Comparison of ENCODE assay signal across 12 mouse cellular contexts in the genomic region with DNA sequence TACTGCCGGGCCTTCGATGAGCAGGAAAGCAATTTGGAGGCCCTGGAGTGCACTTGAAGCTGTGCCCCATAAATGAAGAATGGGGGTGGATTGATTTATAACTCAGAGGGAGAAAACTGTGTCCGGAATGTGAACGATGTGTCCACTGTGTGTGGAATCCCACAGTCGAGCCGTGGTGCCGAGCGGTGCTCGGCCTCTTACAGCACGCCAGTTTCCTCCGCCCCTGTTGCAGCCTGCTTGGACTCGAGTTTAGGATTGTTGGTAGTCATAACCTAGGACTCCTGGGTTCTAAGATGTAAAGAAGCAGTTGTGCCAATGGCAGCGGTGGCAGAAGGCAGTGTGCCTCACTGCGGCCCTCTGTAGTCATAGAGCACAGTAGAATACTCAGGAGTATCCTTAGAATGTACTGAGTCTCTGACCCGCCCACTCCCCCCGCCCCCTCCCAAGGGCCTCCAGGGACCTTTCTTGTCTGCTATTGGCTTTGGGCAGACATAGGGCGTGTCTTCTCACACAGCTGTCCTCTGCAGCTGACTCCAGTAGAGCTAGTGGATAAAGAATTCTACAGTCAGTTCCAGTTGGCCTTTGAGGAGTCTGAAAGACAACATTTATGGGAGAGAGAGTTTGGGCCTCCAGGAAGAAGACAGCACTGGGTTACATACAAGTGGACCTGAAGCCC.
DNase-seq lines count a peak whose midpoint lies in the region; ATAC-seq and TF ChIP-seq lines count a peak whose summit lies in the region.
"Had no signal": no experiment of that assay in that cellular context is flagged by ENCODE, and none has a peak within 500 bp of the region (broad histone marks: within the 10 kb centered on the region; RNA-seq: fewer than 3 reads in every experiment).

No protein-coding gene starts in this region.

- no peaks in the 10 kb centered on the region for H3K9me3 ChIP-seq in neural tube, embryonic 15.5 days (replicated peaks)

- H3K4me1 ChIP-seq in neural tube, embryonic 15.5 days: peaks cover 37% of the 10 kb centered on the region

- no peak overlapping the region for H3K4me2 ChIP-seq in neural tube, embryonic 15.5 days
- H3K4me2 ChIP-seq: midbrain, embryonic 13.5 days had no signal

- H3K4me3 ChIP-seq in gastrocnemius, adult 2 months: peak overlapping the region; percentile 23
- H3K4me3 ChIP-seq in neural tube, embryonic 15.5 days (replicated peaks): no peak overlapping the region
- H3K4me3 ChIP-seq: left cerebral cortex, adult 2 months; midbrain, embryonic 13.5 days had no signal

- WGBS in neural tube, embryonic 15.5 days: 21% methylated on average over 17 of the region's 17 CpGs

- no peak overlapping the region for H3K27ac ChIP-seq in gastrocnemius, adult 2 months
- peak overlapping the region; percentile 29; the same call in 1 of the 2 replicates for H3K27ac ChIP-seq in neural tube, embryonic 15.5 days (replicated peaks)
- H3K27ac ChIP-seq: left cerebral cortex, adult 2 months; midbrain, embryonic 13.5 days had no signal

- no peak for TF ChIP-seq CTCF in gastrocnemius, adult 2 months (IDR thresholded peaks at IDR 0.05)

- H3K36me3 ChIP-seq in neural tube, embryonic 15.5 days: no peaks in the 10 kb centered on the region
- H3K36me3 ChIP-seq: midbrain, embryonic 13.5 days had no signal

- no peak for DNase-seq in gastrocnemius, adult 2 months
- no peak for DNase-seq in gastrocnemius, adult 8-10 months (ENCODE audit: low spot score in 2 of 2)
- peak; percentile 46 for DNase-seq in kidney, postnatal 10 days
- no peak for DNase-seq in kidney, adult 18-20 months
- peak; percentile 22 for DNase-seq in gastrocnemius, postnatal 10 days
- no peak for DNase-seq in layer of hippocampus, adult 18-20 months (ENCODE audit: low spot score in 2 of 2)
- no peak for DNase-seq in left cerebral cortex, adult 11 months (ENCODE audit: low spot score)
- DNase-seq: cerebellum, adult 9-11 months; thymus, postnatal 4 days had no signal

- intact Hi-C loops in gastrocnemius, adult 2 months (cut with DNase I): no loop called here

- no peak overlapping the region for H3K9ac ChIP-seq in neural tube, embryonic 15.5 days (replicated peaks)
- H3K9ac ChIP-seq: midbrain, embryonic 13.5 days had no signal

- H3K27me3 ChIP-seq in neural tube, embryonic 15.5 days (replicated peaks): no peaks in the 10 kb centered on the region
- H3K27me3 ChIP-seq: midbrain, embryonic 13.5 days had no signal

- no peak for ATAC-seq in neural tube, embryonic 15.5 days (ENCODE audit: low FRiP score)
- ATAC-seq: midbrain, embryonic 13.5 days had no signal

Comparison
In these comparisons a context has a peak if more than half of its experiments do, and no peak if none do; other contexts are left out.
1. DNase-seq: peak in kidney, postnatal 10 days (single experiment) and gastrocnemius, postnatal 10 days (single experiment); none in gastrocnemius, adult 2 months (single experiment), gastrocnemius, adult 8-10 months (0 of 2), kidney, adult 18-20 months (single experiment), layer of hippocampus, adult 18-20 months (0 of 2) and left cerebral cortex, adult 11 months (single experiment).